Mouse (Mus musculus) G1E (cell line): ENCODE results near the gene Avpi1.

Source experiments
- CTCF ChIP-seq: IDR thresholded peaks from 2 replicates; pipeline ENCODE4 v1.5.1; 2012; ENCODE audit warnings: low read depth, low read length, inconsistent platforms, mixed read lengths
- GATA1 ChIP-seq: IDR thresholded peaks from 2 replicates; pipeline ENCODE4 v1.6.1; 2012; ENCODE audit warnings: borderline replicate concordance, low read length, inconsistent platforms, mixed read lengths
- POLR2AphosphoS5 ChIP-seq: IDR thresholded peaks from 2 replicates; pipeline ENCODE4 v1.6.1; 2012; ENCODE audit warnings: low read depth, low read length, inconsistent platforms; ENCODE audit not compliant: insufficient replicate concordance

GRCm38 (mm10) chr19:42104681-42105080 is 24.2 kb downstream of the Avpi1 start:
- TF ChIP-seq CTCF (no peak), GATA1 (no peak), POLR2AphosphoS5 (no peak)
